Mouse (Mus musculus): ENCODE results near the gene Ltv1.
"Not testable (repeated sequence)": the region's sequence is repeated elsewhere in the genome, so short reads cannot be mapped to it uniquely, and the experiment has no call there.

Gene Ltv1

DNA sequence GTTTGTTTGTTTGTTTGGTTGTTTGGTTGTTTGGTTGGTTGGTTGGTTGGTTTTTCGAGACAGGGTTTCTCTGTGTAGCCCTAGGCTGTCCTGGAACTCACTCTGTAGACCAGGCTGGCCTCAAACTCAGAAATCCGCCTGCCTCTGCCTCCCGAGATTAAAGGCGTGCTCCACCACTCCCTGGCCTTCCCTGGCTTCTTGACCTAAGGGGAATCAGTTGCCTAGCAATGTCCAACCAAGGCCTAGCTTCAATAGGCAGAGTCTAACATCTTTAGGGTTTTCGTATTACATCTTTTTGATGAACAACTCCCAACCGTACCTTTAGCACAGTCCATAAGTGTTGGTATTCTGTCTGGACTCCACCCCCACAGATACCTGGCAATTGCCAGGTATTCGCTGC, 528 bp upstream of the Ltv1 start:
- not testable (repeated sequence) for DNase-seq (ENCODE audit: low spot score)

- DNase-seq (ENCODE audit: low spot score): no peak
Observed at GRCm38 (mm10) chr10:13189881-13190280, 3.1 kb downstream of the Ltv1 start.

DNA sequence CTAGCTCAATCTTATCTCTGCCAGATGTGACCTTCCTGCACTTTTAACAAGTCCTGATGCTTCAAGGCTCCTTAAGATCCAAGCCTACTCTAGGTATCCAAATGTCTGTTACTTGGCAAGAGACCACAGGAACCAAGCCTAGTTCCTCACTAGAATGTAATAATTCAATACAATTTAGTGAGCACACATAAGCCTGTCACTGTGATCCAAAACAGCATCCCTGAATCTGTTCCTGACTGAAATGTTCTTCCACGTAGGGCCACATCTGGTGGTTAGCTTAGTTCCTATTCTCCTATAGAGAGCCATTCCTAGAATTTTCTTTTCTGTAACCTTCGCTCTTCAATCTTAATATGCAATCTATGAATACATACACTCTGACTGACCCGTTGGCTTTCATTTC, 6.2 kb downstream of the Ltv1 start:
- DNase-seq (ENCODE audit: low spot score): no peak

- no peak for DNase-seq (ENCODE audit: low spot score)
Observed at GRCm38 (mm10) chr10:13184170-13184766, 8.7 kb downstream of the Ltv1 start.

DNA sequence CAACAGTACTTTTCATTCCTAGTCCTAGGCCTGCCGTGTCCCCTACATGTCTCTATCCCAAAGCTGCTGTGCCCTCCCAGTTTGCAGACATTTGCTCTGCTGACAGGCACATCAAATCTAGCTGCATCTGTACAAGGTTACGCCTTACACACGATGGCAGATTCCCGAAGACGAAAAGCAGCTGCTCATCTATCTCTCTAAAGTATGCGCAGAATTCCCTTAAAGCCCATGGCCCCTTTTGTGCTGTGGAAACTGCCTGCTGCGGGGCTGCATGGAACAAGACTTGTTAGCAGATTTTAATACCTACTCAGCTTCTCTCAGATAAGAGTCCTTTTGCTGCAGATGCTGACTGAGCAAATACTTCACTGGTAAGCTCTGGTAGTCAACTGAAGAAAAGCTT, 12.8 kb downstream of the Ltv1 start:
- DNase-seq (ENCODE audit: low spot score): no peak

GRCm38 (mm10) chr10:13177973-13178624, 14.9 kb downstream of the Ltv1 start, which contains the start of gene Zc2hc1b:
TSS of gene Zc2hc1b (minus strand) at chr10:13178023.
- no peak for DNase-seq (ENCODE audit: low spot score)

- peak; percentile 29 for DNase-seq (ENCODE audit: low spot score)
Observed at GRCm38 (mm10) chr10:13175866-13176265, 17.1 kb downstream of the Ltv1 start.

GRCm38 (mm10) chr10:13172798-13173221, 20.2 kb downstream of the Ltv1 start:
- DNase-seq (ENCODE audit: low spot score): no peak

- DNase-seq (ENCODE audit: low spot score): no peak
Observed at GRCm38 (mm10) chr10:13171461-13171860, 21.5 kb downstream of the Ltv1 start.

DNA sequence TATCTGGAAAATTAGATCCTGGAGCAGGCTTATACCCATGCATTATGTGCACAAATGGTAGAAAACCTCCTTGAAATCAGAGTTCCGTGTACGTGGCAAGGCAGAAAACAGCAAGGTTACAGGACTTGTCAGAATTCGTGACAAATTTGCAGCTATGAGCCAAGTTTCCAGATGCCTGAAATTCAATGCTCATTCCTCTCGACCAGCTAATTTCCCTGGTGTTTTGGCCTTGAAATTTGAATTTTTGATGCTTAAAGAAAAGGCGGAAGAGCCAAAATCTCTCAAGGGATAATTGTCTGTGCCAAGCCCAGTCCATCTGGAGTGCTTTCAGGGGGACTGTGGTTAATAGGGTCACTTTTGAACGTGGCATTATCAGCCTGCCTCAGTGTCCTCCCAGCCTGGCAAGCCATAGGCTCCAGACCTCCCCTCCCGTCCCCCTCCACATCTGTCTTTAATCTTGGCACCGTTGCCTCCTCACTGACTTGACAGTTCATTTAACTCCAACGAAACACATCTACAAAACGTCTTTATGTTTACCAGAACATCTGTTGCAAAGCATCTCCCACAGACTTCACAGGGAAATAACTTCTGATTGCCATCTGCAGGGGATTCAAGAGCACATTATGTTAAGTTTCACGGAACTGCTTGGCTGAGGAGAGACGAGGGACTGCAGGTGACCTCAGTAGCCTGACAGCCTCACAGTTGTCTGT, 22.1 kb downstream of the Ltv1 start:
- DNase-seq (ENCODE audit: low spot score): no peak

DNA sequence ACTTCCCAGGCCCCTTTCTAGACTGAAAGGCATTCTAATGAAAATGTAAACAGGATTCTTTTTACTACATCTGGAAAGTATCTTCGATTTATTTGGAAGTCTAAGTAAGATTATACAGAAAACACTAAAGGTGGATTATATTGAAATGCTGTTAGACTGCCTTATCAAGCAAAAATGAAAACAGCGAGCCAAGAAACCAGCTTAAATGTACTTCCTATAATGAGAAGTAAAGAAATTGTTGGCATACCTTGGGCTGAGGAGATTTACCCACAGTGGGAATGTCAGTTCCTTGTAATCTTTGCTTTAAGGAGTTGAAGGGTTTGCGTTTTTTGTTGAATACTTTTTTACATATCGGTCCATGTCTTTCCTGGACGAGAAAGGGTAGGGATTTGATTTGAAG, 24.5 kb downstream of the Ltv1 start:
- no peak for DNase-seq (ENCODE audit: low spot score)

GRCm38 (mm10) chr10:13162031-13162430, 30.9 kb downstream of the Ltv1 start:
- DNase-seq (ENCODE audit: low spot score): no peak

GRCm38 (mm10) chr10:13160913-13161312, 32.1 kb downstream of the Ltv1 start:
- no peak for DNase-seq (ENCODE audit: low spot score)

DNA sequence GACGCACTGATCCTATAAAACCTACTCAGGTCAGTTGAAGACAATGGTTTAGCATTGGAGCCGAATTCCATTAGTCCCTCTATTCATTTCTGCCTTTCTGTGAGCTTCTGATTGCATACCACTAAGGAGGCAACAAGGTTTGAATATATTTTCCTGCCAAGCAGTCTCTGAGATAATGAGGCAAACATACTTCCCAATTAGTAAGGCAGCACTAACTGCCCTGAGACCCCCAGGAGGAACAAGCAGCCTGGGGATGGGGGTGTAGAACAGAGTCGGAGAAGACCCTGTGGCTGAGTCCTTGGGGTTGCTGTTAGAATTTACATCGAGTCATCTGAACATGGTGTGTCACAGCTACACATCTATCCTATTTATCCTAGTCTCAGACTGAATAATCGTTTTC, 37.6 kb downstream of the Ltv1 start:
- no peak for DNase-seq (ENCODE audit: low spot score)

DNA sequence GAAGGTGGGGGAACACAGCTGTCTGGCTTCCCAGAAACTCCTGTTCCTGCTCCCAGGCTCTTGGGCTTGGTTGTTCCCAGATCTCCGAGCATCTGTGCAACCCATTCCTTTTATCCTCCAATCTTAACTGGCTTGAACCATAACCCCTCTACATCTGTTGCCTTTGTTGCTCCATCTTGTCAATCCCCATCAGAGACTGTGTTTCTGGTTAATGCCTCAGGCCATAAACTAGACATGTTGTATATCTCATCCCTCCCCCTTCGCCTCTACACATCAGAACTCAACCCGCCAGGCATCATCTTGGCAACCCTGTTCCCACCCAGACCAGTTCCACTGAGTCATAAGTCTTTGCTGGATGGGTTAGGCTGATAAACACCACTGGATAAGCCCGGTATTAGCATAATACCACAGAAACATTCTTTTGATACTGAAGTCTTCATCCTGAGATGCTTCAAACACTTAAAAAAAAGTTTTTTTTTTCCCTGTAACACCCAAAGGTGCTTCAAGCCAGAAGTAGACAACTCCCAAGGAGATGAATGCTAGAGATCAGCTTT, 40.1 kb downstream of the Ltv1 start:
- no peak for DNase-seq (ENCODE audit: low spot score)

GRCm38 (mm10) chr10:13151353-13151752, 41.6 kb downstream of the Ltv1 start:
- DNase-seq (ENCODE audit: low spot score): peak; percentile 38

DNA sequence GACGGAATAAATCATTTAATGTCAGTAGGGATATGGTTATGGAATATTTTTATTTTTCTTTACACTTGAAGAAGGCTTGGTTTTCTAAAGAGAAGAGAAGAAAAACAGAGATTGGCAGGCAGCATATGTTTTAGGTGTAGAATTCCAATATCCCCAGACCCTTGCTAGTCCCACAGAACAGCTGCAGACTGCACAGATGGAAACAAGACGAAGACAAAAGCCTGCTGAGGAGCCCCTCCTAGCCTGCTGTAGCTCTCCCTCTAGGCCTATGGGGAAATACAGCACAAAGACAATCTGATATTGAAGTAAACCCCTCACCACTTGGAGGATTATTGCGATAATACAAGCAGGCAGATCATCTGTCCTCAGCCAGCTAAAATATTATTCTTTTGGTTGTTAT, 42.5 kb downstream of the Ltv1 start:
- no peak for DNase-seq (ENCODE audit: low spot score)

- DNase-seq (ENCODE audit: low spot score): no peak
Observed at GRCm38 (mm10) chr10:13140434-13140833, 52.5 kb downstream of the Ltv1 start.

DNA sequence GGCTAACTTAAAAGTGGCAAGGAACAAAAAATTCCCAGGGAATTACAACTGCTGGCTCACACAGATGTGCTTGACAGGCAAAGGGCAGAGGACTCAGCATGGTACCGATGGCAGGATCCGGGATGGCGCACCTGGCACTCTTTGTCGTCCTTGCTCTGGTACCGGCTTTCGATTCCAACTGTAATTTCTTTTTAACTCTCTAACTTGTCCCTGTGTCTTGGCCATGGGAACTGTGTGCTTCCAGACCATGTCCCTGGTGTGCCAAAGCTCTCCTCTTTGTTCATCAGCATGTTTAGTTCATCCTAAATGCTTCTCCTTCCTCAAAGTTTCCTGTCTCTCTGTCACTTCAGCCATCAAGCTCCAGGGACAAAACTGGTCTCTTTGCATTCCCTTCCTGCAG, 55.1 kb downstream of the Ltv1 start:
- no peak for DNase-seq (ENCODE audit: low spot score)

DNA sequence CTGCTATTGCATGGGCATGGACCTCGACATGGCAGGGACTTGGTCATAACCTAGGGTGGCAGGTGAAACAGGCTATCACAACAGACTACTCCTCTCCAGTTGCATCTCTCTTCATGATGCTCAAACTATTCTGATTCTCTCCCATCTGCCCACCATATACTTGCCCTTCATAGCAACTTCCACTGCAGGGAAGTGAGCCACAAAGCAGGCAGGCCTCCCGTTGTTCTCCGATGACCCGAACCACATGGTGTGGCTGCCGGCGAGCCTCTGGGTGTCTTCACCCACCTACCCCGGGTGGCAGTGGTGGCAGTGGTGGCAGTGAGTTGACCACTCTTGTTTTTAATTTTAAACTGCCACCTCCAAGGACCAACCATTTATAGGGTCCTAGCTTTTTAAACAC, 57.2 kb downstream of the Ltv1 start:
- DNase-seq (ENCODE audit: low spot score): no peak

DNA sequence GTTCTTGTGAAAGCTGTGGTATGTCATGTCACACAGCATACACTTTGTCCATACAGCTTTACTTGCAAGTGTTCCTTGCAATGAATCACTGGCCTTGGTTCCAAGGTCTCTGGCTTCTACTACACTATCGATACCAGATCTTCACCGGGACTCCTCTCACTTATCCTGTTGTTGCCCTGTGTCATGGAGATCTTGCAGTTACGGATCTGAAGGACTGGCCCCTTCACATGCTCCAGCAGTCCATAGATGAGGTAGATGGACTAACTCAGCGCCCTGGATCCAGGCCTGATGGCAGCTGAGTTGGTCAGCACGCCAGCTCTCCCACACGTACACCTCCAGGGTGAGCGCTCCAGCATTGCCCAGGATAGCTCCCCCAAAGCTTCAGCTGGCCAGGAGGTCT, 57.7 kb downstream of the Ltv1 start:
- DNase-seq (ENCODE audit: low spot score): no peak

GRCm38 (mm10) chr10:13133850-13134249, 59.1 kb downstream of the Ltv1 start:
- no peak for DNase-seq (ENCODE audit: low spot score)
